Mouse (Mus musculus) adrenal gland, adult 8-10 months (tissue): ENCODE results near the gene Gm17482. TPM values are rescaled to one million over a fixed set of nuclear protein-coding genes. Genes with fewer than 3 reads are reported as not detected.

Experiments used
- DNase-seq: peaks from one replicate; pipeline ENCODE4 v3.0.0; 2022
- total RNA-seq, 4 experiments: library from RNA; stranded (reverse); gene quantifications; 2 replicates each; pipeline ENCODE4 v1.2.4; 2022

Gm17482 gene
- total RNA-seq, 4 experiments from 2014 or later: not detected

DNA sequence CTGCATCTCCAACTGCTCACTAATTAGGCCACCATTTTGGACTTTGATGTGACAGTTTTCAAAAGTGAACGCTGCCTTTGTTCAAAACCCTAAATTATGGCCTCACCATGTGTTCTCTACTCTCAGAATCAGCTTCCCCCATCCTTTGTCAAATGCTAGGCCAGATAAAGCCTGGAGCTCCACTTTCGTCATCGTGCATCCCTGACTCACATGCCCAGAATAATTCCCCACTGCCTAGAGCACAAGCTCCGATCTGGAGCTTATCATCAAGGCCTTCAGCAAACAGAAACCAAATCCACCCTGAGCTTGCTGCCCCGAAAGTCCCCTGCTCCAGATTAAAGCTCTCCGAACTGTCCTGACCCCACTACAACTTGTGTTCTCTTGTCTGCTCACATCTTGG is 65.5 kb downstream of the Gm17482 start:
- no peak for DNase-seq

DNA sequence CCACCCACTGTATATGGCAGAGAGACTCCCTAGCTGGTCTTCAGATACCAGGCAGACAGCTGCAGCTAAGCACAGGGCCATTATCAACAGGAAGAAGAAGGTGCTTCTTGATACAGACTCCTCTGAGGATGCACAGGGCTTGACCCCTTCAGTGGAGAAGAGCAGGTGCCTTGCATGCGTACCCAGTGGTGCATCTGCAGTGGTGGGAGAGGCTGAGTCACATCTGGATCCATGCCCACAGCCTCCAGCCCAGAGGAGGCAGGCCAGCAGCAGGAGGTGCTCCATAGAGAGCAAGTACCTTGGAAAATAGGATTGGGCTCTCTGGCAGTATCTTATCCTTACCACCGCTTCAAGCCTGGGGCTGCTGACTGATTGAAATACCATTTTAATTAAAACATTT is 66.7 kb downstream of the Gm17482 start:
- DNase-seq: no peak

DNA sequence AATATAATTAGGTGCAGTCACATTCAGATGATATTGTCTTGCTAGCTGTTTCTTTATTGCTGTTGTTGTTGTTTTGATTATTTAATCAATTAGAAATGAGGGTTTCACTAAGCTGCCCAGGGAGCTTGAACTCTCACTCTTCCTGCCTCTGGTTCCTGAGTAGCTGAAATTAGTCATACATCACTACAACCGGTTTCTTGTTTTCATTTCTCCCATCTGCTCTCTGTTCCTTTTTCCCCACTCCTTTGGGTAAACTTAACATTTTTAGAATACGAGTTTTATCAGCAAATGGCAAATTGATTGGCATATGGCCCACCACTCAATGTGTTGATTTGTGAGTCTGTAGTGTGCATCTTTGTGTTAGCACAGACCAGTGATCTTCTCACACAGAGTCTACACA is 80.0 kb downstream of the Gm17482 start:
- no peak for DNase-seq

Other genes with a start within 250 kb of the Gm17482 start
- gene Tamm41, start 189.5 kb upstream of the Gm17482 start, total RNA-seq: 10 to 100 TPM; 13.3 to 25.8 (median 17.0) TPM
- gene Syn2, start 92.4 kb upstream of the Gm17482 start, total RNA-seq: 10 to 100 TPM; 18.0 to 39.1 (median 25.6) TPM
- 10 to 100 TPM in 1 of 4 experiments, 1 to 10 TPM in 2, under 1 TPM in 1; 0.94 to 11.5 (median 2.9) TPM for gene Timp4, start 24.9 kb downstream of the Gm17482 start, total RNA-seq
- gene Pparg, start 133.6 kb downstream of the Gm17482 start, total RNA-seq: 10 to 100 TPM; 15.0 to 49.3 (median 27.3) TPM